Mouse (Mus musculus): ENCODE measurements around the gene Lrrc23.

Lrrc23 gene

GRCm38 (mm10) chr6:124741842-124742241, 37.7 kb downstream of the Lrrc23 start:
- no peak for DNase-seq (ENCODE audit: low spot score in 2 of 2)

GRCm38 (mm10) chr6:124740888-124741761, 38.4 kb downstream of the Lrrc23 start, which contains the start of gene Grcc10:
TSS of gene Grcc10 (minus strand) at chr6:124741374.
- peak; percentile 89 to 93 for DNase-seq (ENCODE audit: low spot score in 2 of 2)

GRCm38 (mm10) chr6:124740211-124740887, 39.2 kb downstream of the Lrrc23 start:
- no peak for DNase-seq (ENCODE audit: low spot score in 2 of 2)

GRCm38 (mm10) chr6:124739231-124739796, 40.2 kb downstream of the Lrrc23 start:
- no peak for DNase-seq (ENCODE audit: low spot score in 2 of 2)

- no peak for DNase-seq (ENCODE audit: low spot score in 2 of 2)
Observed at GRCm38 (mm10) chr6:124738511-124739023, 41.0 kb downstream of the Lrrc23 start, which contains the start of gene Ptpn6. TSS of gene Ptpn6 (minus strand) at chr6:124738714.

GRCm38 (mm10) chr6:124737040-124737439, 42.5 kb downstream of the Lrrc23 start:
- DNase-seq (ENCODE audit: low spot score in 2 of 2) = no peak

- DNase-seq (ENCODE audit: low spot score in 2 of 2) = no peak
Observed at GRCm38 (mm10) chr6:124734417-124734816, 45.1 kb downstream of the Lrrc23 start.

- DNase-seq (ENCODE audit: low spot score in 2 of 2) = peak; percentile 67 to 81
Observed at GRCm38 (mm10) chr6:124732476-124733370, 46.8 kb downstream of the Lrrc23 start.

GRCm38 (mm10) chr6:124731038-124731437, 48.5 kb downstream of the Lrrc23 start:
- no peak for DNase-seq (ENCODE audit: low spot score in 2 of 2)

- peak; percentile 54 to 55 for DNase-seq (ENCODE audit: low spot score in 2 of 2)
Observed at GRCm38 (mm10) chr6:124729850-124730705, 49.4 kb downstream of the Lrrc23 start.

GRCm38 (mm10) chr6:124728621-124729020, 50.9 kb downstream of the Lrrc23 start:
- no peak for DNase-seq (ENCODE audit: low spot score in 2 of 2)

- DNase-seq (ENCODE audit: low spot score in 2 of 2) = no peak
Observed at GRCm38 (mm10) chr6:124724472-124724871, 55.1 kb downstream of the Lrrc23 start.

GRCm38 (mm10) chr6:124723541-124723940, 56.0 kb downstream of the Lrrc23 start:
- DNase-seq (ENCODE audit: low spot score in 2 of 2) = peak; percentile 81 to 89

GRCm38 (mm10) chr6:124722876-124723473, 56.6 kb downstream of the Lrrc23 start:
- DNase-seq (ENCODE audit: low spot score in 2 of 2) = no peak

- peak in 1 of 2 experiments; percentile 58 for DNase-seq (ENCODE audit: low spot score in 2 of 2)
Observed at GRCm38 (mm10) chr6:124720904-124721303, 58.6 kb downstream of the Lrrc23 start.
